Mouse (Mus musculus): Measurements from ENCODE around the gene Chchd1.

Chchd1 gene

DNA sequence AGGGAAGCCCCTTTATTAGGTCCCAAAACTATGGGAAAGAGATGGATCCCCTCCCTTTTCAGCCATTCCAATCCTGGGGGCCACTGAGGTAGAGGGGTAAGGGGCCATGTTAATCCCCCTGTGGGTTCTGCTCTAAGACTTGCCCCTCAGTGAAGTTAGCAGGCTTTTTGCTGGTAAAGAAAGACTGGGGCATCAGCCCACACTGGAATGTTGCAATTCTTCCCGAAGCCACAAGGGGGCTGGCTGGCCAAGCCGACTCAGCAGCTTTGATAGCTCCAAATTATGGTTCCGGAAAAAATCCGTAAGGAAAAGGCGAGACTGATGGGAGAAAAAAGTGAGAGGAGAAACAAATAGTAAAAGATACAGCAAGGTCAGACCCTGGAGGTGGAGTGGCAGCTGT is 21.2 kb downstream of the Chchd1 start:
- no peak for DNase-seq (ENCODE audit: low read depth, low spot score)

DNA sequence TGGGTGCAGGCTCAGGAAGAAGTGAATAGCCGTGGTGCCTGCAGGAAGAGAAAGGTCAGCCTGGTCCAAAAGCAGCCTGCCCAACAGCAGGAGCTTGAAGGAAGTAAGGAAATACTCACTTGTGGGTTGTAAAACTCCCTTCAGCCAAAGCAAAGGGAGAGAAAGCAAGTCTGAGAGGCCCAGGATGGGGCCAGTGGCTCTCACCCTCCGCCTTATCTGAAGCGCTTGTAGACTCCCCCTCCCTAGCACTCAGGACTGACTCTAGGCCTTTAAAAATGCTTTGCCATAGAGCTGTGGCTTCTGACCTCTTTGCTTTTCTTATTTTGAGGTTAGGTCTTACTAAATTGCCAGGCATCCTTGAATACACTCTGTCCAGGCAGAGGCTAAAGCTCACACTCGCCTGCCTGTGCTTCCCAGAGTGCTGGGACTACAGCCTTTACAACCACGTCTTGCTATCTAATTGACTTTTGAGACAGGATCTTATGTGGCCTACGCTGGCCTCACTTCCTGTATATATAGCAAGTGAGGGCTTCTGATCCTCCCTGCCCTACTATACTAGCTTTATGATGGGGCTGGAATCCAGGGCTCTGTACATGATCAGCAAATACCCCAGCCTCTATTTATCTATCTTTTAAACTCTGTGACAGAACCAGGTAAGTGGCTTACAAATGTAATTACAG is 23.0 kb downstream of the Chchd1 start:
- no peak for DNase-seq (ENCODE audit: low read depth, low spot score)

DNA sequence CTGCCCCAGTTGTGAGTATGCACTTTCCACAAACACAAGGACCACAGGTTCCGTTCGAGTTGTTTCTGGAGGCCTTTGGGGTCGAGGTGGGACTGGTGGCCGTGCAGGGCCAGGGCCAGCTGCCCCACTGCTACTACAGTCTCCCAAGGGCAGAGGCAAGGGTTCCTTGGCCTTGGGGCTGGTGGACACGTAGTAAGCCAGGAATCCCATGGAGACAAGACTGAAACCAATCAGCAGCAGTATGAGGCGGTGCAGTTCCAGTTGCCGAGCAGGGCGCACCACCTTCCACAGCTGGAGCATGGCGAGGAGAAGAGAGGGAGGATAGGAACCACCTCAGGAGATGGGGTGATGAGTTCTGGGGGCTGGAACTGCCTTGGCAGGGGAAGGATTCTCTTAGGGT is 27.1 kb downstream of the Chchd1 start:
- DNase-seq (ENCODE audit: low read depth, low spot score), result no peak

DNA sequence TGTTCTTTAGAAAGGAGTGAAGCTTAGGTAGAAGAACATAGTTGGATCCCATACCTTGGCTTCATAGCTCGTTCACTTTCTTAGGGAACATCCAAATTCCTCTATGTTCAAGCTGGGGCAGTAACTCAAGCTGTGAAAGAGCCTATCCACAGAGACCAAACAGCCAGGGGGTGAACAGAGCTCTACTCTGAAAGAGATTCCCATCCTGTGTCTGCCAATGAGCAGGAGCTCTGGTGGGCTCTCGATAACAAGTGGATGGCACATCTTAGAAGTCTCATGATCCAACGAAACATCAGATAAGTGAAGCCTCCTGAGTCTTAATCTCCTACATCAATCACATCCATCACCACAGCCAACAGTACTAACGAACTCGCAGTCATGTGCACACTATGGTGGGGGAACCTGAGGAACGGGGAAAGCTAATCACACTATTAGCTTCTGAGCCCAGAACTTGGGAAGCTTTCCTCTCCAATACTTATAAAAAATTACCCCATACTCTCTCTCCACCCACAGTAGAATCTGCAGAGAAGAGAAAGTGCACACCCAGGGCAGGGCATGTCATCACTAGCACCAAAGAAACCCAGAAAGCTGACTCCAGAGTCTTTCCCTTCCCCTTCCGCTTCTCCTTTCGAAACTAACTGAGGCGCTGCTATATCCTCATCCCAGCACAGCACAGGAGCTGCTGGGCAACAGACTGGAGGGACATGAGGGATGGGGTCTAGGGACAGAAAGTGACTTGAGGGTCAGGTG is 28.2 kb downstream of the Chchd1 start:
- no peak for DNase-seq (ENCODE audit: low read depth, low spot score)

DNA sequence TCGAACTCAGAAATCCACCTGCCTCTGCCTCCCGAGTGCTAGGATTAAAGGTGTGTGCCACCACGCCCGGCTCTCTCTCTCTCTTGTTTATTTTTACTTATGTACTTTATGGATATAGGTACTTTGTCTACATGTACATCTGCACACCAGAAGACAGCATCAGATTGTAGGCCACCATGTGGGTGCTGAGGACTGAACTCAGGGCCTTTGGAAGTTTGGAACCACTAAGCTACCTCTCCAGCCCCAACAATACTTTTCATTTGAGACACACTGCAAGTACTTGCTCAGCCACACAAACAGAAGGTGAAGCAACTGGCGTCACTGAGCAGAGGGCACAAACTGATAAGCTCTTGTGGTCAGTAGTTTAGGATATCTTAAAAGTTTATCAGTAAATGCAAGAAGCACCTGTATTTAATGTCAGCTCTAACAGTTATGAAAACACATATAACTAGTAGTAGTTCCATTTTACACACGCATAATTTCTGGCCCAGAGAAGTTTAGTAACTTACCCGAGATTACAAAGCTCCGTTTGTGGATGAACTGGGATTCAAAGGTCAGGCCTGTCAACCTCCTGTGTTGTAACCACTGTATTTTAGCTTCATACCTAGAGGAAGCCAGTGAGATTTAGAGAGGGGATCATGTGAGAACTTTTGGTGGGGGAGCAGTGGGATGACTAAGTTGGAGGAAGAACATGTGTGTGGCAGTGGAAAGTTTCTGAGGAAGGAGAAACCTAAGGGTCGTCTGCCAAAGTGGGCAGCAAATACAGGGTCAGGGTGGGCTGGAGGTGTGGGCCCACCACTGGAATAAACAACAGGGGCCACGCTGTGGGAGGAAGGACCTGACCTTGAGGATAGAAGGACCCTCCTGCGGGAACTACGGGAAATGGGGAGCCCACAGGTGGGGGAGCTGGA is 30.5 kb downstream of the Chchd1 start:
- no peak for DNase-seq (ENCODE audit: low read depth, low spot score)

DNA sequence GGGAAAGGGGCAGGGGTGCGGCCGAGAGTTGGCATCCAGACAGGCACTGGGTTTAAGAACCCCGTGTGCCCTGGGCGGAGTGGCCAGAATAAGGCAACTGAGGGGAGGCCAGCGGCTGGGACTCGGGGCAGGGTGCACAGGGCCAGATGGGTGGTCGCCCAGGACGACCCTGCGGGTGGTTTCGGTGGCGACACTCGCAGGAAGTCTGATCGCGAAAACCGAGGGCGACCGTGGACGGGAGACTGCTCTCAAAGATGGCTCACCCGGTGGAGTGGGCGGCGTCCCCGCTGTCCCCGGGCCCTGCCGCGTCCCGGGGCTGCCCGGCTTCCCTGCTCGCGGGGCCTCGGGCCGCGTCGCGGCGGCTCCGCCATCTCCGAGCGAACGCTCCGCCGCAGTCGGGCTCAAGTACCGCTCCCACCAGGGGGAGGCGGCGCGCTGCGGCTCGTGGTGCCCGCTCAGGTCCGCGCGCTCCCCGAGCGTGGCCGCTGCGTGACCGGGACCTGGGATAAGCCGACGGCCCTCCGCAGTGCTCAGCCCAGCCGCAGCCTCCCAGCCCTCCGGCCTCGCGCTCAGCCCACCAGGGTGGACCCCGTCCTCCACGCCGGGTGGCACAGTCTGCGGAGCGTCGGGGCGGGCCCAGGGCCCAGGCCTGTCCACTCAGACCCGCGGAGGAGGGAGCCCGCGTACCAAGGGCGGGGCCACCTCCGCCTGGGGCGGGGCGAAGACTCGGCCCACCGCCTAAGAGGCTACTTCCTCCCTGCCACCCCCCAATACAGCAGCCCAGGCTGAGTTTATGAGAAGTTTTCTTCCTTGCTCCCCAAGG is 31.4 kb downstream of the Chchd1 start, which contains the start of gene Ndst2:
Gene Ndst2 (minus strand): TSS at position 611 of the 823 bp plus-strand sequence.
- peak; percentile 74 for DNase-seq (ENCODE audit: low read depth, low spot score)

DNA sequence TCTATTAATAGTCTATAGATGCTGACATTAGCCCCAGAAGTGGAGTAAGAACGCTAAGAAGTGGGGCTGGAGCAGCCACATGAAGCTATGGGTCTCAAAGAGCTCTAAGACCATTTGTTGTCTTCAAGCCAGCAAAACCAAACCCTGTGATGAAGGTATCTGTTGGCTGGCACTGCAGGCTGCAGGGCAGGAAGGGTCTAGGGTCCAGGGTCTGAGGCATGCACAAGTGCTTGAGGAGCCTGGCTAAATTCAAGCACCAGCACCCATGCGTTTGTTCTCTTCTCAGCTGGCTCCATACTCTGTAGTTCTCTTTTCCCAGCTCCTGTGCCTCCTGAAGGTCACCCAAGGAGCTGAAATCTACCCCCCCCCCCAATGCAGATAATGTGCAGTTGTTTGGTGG is 32.2 kb downstream of the Chchd1 start:
- DNase-seq (ENCODE audit: low read depth, low spot score), result no peak

DNA sequence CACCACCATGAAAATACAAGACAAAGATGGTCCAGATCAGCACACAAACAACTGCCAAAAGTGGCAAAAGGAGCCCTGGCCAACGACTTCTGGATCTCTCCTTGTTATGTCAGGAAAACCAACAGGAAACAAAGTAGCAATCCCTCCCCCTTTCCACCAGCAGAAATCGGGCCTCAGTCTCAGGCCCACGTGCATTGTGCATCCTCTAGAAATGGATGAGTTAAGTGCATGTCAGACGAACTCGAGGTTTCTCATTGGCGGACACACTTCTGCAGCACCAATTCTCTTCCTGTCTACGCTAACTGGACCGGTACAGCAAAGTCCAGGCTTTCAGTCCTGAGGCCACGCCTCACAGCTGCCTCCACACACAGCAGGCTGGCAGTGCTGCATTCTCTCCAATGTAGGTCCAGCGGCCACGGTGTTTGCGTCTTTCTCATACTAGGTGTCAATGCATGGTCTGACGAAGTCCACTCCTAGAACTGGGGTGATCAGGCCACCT is 33.1 kb downstream of the Chchd1 start:
- DNase-seq (ENCODE audit: low read depth, low spot score), result no peak

DNA sequence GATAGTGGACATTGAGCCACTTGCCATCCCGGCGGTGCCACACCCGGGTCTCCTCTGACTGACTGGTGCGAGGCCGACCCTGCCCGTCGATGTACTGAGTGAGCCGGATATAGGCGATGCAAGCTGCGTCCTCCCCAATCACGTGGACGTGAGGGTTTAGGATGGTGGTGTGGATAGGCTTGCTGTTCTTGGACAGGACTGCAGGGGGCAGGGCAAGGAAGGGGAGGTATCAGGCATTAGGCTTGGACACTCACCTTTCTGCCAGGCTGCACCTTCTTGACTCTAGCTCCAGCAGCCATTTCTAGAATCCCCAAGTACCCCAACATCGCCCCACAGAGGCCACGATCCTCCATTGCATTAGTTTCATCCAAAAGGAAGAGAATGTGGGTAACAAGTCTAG is 34.5 kb downstream of the Chchd1 start:
- DNase-seq (ENCODE audit: low read depth, low spot score), result no peak

DNA sequence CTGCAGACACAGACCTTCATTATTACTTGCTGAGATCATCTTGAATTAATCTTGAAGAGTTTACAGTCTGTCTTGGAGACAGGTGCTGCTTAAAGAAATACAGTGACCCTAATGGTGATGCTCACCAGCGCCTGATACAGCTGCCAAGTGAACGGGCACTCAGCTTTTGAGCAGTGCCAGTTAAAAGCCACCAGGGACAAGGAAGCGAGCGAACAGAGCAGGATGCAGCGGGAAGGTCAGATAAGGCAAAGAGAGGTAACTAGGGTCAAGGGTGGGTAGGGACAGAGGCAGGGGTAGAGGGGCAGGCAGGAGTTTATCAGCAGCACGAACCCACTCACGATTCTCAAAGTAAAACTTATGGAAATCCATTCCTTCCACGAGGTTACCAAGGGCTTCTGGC is 35.7 kb downstream of the Chchd1 start:
- no peak for DNase-seq (ENCODE audit: low read depth, low spot score)

DNA sequence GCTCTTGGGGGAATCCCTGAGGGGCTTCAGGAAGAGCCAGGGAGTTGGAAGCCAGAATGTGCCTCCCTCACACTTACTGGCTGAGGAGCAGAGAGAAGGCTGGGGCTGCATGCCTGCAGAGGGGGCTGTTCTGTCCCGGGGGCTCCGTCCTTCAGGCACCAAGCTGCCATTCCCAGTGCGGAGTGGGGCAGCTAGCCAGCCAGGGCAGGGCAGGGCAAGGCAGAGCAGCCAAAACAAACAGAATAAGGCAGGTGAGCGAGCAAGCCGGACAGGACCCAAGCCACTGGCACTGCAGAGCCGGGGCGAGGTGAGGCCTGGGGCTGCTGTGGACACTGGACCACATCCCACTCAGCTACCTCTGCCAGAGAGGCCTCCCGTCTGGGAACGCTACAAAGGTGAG is 38.5 kb downstream of the Chchd1 start:
- DNase-seq (ENCODE audit: low read depth, low spot score), result no peak

DNA sequence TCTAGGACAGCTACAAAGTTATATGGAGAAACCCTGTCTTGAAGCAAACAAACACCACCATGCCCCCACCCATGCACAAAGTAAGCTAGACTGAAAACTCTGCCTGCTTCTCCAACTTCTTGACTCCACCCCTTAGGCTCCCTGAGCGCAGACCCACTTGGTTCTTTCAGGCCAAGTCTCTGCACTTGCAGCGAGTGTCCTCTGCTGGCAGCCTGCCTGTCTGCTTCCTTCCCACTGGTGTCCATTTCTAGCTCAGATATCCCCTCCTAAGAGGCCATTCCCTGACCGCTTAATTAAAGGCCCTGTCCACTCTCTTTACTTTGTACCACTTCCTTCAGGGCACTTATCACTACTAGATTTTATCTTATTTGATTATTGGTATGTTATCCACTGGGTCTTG is 40.8 kb downstream of the Chchd1 start:
- DNase-seq (ENCODE audit: low read depth, low spot score), result no peak

DNA sequence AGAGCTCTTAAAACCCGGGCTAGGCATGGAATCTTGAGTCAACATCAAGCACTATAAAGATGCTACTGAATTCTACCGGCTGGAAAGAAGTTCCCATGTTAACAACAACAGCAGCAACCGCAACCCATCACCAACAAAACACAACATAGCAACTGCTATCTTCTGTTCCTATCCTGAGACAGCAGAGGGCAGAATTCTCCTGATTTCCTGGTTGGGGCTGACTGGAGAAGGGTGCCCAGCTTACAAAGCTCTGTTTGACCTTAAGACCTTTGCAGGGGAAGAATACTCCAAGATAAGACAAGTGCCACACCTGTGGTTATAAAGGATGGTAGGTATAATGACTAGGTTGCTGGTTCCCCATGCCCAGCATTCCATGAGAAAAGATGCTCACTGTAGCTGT is 44.1 kb downstream of the Chchd1 start:
- DNase-seq (ENCODE audit: low read depth, low spot score), result no peak

DNA sequence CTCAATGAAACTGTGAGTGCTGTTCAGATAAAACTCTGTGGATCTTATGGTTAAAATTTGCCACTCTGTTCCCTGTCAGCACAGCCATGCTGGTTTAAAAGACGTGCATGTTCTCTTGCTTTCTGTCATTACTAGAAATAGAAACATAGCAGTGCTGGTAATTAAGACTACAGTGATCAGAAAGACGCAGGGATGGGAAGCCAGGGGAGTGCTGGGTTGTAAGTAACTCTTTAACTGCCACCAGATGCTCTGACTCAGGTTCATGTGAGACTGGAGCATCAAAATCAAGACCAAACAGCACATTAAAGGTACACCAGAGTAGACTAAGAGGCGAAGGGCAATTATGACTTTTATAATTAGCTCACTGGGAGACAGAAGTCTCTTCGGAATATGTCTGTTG is 45.6 kb downstream of the Chchd1 start:
- no peak for DNase-seq (ENCODE audit: low read depth, low spot score)

DNA sequence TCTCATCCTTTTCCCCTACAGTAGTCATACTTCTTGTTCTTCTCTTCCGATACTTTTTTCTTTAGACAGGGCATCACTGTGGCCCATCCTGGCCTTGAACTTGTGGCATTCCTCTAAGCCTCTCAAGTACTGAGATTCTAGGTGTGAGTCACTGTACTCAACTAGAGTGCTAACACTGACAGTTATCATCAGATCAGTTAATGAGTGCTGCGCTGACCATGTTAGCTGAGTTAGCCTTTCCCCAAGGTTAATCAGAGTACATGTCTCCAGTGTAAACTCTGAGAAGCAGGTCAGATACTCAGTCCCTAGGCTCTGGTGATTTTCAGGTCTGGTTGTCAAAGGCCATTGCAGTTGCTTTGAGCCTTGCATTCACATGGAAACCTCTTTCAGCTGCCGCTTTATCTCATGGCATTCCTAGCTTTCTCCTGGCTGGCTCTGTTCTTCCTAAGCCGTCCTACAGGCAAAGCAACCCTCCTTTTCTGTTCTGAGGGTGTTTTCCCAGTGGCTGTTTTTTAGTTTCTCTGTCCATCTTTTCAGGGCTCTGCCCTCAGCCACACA is 46.8 kb downstream of the Chchd1 start:
- no peak for DNase-seq (ENCODE audit: low read depth, low spot score)

DNA sequence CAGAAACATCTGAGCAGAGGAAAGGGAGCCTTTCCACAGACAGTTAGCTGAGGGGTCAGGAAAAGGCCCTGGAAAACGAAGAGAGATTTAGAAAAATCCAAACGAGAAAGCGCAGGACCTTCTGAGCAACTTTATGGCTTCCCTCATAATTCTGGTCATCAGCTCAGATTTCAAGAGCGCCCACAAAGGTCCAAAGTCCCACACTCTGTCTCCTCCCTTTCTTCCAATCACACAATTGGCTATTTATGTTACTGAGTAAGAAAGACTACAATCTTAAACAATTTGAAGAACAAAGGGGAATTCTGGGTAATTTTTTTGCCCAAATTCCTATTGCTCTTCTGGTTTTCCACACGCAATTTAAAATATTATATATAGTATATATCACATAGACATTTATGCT is 47.7 kb downstream of the Chchd1 start:
- DNase-seq (ENCODE audit: low read depth, low spot score), result no peak

DNA sequence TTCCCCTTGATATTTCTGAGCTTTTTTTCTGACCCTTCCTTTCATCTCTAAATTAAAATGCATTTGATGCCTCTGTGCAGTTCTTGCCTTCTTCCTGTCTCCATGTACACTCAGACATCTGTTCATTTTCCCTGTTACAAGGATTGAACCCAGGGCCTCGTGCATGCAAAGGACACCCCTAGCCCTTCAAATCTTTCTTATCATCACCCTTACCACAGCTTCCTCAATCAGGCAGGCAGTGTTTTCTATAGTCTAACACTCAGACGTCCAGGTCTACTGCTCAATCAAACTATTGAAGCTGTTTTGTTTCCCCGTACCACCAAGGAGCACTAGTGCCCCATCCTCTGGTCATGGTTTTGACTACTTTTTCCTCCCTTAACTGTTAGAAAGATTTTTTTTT is 51.0 kb downstream of the Chchd1 start:
- DNase-seq (ENCODE audit: low read depth, low spot score), result no peak
